Mouse (Mus musculus): ENCODE data around the gene Ngdn. TPM values are rescaled to one million over a fixed set of nuclear protein-coding genes. Genes with fewer than 3 reads are reported as not detected.
A peak's percentile ranks its signal among the peaks of the same experiment; 100 is the strongest.

Ngdn gene
- polyA plus RNA-seq, 1 experiment from 2014 or later, result 85.3 TPM

DNA sequence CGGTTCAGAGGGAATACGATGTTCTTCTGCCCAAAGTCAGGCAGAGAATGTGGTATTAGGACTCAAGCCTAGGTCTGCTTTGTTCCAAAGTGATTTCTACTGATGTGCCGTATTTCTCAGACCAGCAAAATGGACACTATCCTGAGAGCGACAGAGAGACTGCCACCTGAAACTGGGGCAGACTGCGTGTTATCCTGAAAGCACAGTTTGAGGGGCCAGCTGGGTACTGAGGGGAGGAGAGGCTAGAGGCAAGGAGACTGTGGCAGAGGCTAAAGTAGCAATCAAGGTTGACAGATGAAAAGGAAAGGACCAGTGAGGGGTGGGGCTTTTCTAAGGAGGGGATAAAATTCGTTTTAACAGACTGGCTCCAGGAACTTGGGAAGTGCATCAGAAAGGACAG is 14.4 kb upstream of the Ngdn start:
- Histone ChIP-seq H3K36me3 (no peaks in the 10 kb centered on the region), H3K27ac (no peak overlapping the region), H3K4me3 (replicated peaks) (no peak overlapping the region), H3K9me3 (no peaks in the 10 kb centered on the region), H3K4me2 (no peak overlapping the region), H3K9ac (replicated peaks) (no peak overlapping the region), H3K4me1 (replicated peaks) (peaks cover under 1% of the 10 kb centered on the region; the same call in 1 of the 2 replicates), H3K27me3 (no peaks in the 10 kb centered on the region)
- ATAC-seq (ENCODE audit: insufficient number of reproducible peaks, insufficient read depth, low FRiP score, low TSS enrichment, low read depth), result no peak
- 83% methylated on average over 6 of the region's 6 CpGs for WGBS

DNA sequence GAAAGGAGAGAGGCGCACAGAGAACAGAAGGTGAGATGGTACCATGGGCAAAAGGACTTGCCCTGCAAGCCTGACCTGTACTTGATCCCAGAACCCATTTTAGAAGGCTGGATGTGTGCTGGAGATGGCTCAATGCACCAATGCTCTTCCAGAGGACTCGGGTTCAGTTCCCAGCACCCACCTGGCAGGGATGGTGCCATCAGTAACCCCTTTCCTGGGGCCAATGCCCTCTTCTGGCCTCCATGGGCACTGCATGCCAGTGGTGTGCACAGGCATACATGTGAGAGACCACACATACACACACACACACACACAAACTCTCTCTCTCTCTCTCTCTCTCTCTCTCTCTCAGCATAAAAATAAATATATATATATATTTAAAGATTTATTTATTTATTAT is 13.8 kb upstream of the Ngdn start:
- Histone ChIP-seq H3K36me3 (no peaks in the 10 kb centered on the region), H3K9me3 (no peaks in the 10 kb centered on the region), H3K9ac (replicated peaks) (no peak overlapping the region), H3K4me2 (no peak overlapping the region), H3K27ac (no peak overlapping the region), H3K4me1 (replicated peaks) (no peaks in the 10 kb centered on the region; the same call in 1 of the 2 replicates), H3K27me3 (no peaks in the 10 kb centered on the region), H3K4me3 (replicated peaks) (no peak overlapping the region)
- ATAC-seq (ENCODE audit: insufficient number of reproducible peaks, insufficient read depth, low FRiP score, low TSS enrichment, low read depth), result no peak
- 97% methylated on average over 2 of the region's 2 CpGs for WGBS

DNA sequence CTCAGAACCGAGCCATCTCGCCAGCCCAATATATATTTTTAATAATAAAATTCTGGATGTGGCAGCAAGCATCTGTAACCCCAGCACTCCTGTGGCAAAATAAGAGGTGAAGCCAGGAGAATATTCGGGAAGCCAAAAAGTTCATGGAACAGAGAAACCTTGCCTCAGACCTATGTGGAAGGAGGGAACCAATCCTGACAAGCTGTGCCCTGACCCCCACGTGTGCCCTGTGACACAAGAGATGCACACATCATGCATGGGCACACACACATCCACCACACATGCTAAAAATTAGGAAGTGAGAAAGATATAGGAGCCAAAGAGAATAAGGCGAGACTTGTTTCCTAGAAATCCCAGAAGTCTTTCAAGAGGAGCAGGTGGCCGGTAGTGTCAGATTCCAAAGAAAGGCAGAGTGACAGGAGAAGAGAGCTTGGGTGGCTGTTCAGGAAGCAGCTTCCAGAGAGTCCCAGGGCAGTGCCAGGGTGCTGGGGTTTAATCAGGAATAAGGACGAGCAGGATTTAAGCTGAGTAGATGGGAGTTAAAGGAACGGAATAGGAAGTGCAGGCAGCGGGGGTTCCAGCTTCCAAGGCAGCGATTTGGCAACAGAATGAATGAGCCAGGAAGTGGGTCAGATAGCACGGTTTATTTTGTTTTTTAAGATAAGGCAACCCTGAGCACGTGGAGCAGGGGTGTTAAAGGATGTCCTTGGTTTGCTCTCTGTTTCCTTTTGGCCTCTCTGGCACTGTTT is 13.1 kb upstream of the Ngdn start:
- 48% methylated on average over 12 of the region's 12 CpGs for WGBS
- H3K36me3 ChIP-seq, result no peaks in the 10 kb centered on the region
- ATAC-seq (ENCODE audit: insufficient number of reproducible peaks, insufficient read depth, low FRiP score, low TSS enrichment, low read depth), result no peak

DNA sequence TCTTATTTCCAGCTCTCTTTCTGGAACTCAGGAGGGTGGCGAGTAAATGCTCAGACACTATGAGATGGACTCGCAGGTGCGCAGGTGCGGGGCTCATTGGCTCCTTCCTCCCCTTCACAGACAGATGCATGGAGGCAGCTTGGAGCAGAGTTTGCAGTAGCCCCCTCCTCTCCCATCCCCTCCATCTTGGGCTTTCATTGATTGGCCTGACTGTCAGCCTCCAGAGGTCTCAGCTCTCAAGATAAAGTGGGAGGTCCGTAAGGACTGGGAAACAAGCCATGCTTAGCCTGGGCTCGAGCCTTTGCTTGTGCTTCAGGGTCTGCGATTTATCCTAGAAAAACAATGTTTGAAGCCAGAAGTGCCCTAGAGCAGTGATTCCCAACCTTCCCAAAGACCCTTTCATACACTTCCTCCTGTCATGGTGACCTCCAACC is 12.6 kb upstream of the Ngdn start:
- ATAC-seq (ENCODE audit: insufficient number of reproducible peaks, insufficient read depth, low FRiP score, low TSS enrichment, low read depth), result no peak
- Histone ChIP-seq H3K9me3 (no peaks in the 10 kb centered on the region), H3K27me3 (no peaks in the 10 kb centered on the region), H3K27ac (0 out of 2 replicates have a peak overlapping the region, but pooled peaks have one; percentile 29), H3K4me1 (replicated peaks) (no peaks in the 10 kb centered on the region), H3K4me2 (no peak overlapping the region), H3K4me3 (replicated peaks) (no peak overlapping the region), H3K36me3 (no peaks in the 10 kb centered on the region), H3K9ac (replicated peaks) (no peak overlapping the region)
- WGBS, result 78% methylated on average over 7 of the region's 7 CpGs

More for the DNA sequence above, 13.1 kb upstream of the Ngdn start:
- Histone ChIP-seq H3K4me3 (replicated peaks) (no peak overlapping the region), H3K4me2 (no peak overlapping the region), H3K9ac (replicated peaks) (no peak overlapping the region), H3K9me3 (no peaks in the 10 kb centered on the region), H3K4me1 (replicated peaks) (no peaks in the 10 kb centered on the region; the same call in 1 of the 2 replicates), H3K27me3 (no peaks in the 10 kb centered on the region), H3K27ac (0 out of 2 replicates have a peak overlapping the region, but pooled peaks have one; percentile 29)

DNA sequence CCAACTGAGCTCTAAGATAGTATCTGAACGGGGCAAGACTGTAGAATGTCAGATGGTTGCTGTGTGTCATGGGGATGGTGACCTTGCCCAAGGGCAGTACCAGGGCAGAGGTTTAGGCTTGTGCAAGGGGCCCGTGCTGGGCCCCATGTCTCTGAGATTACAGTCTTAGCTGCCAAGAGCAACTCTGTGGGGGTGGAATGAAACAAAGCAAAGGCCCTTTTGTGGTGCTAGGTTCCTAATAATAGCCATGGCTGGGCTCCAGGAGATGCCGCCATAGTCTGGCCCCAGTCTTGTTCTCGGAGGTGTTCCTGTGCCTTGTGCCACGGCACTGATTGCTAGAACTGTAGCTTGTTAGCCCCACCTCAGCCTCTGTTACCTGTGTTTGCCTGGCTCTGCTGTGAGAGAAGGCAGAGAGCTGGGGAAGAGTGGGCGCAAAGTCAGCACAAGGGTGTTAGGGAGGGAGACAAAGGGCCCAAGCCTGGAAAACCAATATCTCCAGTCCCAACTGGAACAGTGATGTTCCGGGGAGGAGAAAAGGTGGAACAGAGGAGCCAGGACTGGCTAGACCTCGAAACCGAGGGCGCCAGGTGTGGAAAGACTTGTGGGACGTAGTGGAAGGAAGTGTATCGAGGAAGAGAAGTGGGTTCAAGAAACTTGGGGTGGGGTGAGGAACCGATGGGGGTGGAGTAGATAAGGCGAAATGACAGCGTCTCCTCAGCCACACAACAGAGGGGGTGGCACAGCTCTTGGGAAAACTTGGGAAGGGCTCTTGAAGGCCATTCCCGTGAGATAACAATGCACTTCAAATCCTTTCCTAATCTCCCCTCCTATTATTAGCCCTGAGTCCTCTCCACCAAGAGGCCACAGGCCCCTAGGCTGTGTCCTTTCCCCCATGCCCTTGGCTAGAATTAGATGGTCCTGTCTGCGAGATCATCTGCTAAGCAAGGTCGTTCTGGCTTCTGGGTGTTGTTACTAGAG is 11.1 kb upstream of the Ngdn start:
- Histone ChIP-seq H3K4me3 (replicated peaks) (no peak overlapping the region), H3K9me3 (no peaks in the 10 kb centered on the region), H3K9ac (replicated peaks) (no peak overlapping the region), H3K4me2 (no peak overlapping the region), H3K27ac (no peak overlapping the region), H3K4me1 (replicated peaks) (no peaks in the 10 kb centered on the region), H3K36me3 (no peaks in the 10 kb centered on the region), H3K27me3 (no peaks in the 10 kb centered on the region)
- WGBS, result 83% methylated on average over 18 of the region's 18 CpGs
- no peak for ATAC-seq (ENCODE audit: insufficient number of reproducible peaks, insufficient read depth, low FRiP score, low TSS enrichment, low read depth)

DNA sequence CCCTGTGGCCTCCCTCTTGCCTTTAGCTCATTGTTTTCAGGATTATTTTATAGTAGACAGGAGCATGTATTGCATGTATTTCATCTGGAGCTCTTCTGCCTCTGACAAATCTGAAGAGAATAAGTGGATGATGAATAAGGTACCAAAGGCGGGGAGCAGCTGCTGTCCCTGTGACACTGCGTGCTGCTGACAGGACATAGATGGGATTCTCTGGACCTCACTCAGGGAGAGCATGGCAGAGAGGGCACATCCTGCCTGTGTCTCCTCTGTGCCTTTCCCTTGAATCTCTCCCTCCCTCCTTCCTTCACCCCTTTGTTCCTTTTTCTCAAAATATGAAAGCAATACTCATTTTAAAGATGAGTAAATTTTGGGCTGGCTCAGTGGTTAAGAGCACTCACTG is 9.7 kb upstream of the Ngdn start:
- Histone ChIP-seq H3K4me2 (no peak overlapping the region), H3K36me3 (no peaks in the 10 kb centered on the region), H3K27me3 (no peaks in the 10 kb centered on the region), H3K4me1 (replicated peaks) (no peaks in the 10 kb centered on the region), H3K27ac (no peak overlapping the region), H3K9me3 (no peaks in the 10 kb centered on the region), H3K4me3 (replicated peaks) (no peak overlapping the region), H3K9ac (replicated peaks) (no peak overlapping the region)
- WGBS, result 79% methylated on average over 2 of the region's 2 CpGs
- ATAC-seq (ENCODE audit: insufficient number of reproducible peaks, insufficient read depth, low FRiP score, low TSS enrichment, low read depth), result no peak

DNA sequence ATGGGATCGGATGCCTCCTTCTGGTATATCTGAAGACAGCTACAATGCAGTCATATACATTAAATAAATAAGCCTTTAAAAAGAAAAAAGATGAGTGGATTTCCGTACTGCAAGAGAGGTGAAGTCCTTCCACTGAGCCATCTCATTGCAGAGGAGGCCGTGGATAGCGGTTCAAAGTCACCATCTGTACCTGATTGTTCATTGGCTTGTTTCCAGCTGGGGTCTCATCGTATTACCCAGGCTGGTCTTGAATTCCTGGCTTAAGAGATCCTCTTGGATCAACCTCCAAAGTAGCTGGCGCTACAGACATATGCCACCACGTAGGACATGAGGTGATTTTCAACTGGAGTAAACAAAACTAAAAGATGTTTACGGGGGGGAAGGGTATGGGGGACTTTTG is 9.3 kb upstream of the Ngdn start:
- H3K9ac ChIP-seq (replicated peaks), result no peak overlapping the region
- H3K4me3 ChIP-seq (replicated peaks), result no peak overlapping the region
- no peak overlapping the region for H3K4me2 ChIP-seq
- H3K36me3 ChIP-seq, result no peaks in the 10 kb centered on the region
- no peak overlapping the region for H3K27ac ChIP-seq
- H3K27me3 ChIP-seq, result no peaks in the 10 kb centered on the region
- no peaks in the 10 kb centered on the region for H3K4me1 ChIP-seq (replicated peaks)
- H3K9me3 ChIP-seq, result 0 out of 2 replicates have a peak, but pooled peaks cover 1% of the 10 kb centered on the region
- ATAC-seq (ENCODE audit: insufficient number of reproducible peaks, insufficient read depth, low FRiP score, low TSS enrichment, low read depth), result no peak
- 77% methylated on average over 8 of the region's 8 CpGs for WGBS

DNA sequence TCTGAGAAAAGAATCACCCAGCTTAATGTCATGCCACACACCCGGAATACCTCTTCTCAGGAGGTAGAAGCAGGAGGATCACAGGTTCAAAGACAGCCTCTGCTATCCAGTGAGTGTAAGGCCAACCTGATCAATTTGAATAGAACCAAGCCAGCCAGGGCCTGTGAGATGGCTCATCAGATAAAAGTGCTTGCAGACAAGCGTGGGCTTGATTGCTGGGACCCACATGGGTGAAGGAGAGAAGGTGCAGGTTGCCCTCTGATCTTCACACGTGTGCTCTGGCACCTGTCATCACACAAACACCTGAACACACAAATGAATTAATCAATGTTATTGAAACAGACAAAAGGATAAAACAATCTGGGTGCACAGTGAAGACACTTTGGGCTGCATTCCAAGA is 8.7 kb upstream of the Ngdn start:
- Histone ChIP-seq H3K4me3 (replicated peaks) (no peak overlapping the region), H3K27me3 (no peaks in the 10 kb centered on the region), H3K4me2 (no peak overlapping the region), H3K9me3 (0 out of 2 replicates have a peak, but pooled peaks cover 3% of the 10 kb centered on the region), H3K27ac (no peak overlapping the region), H3K36me3 (no peaks in the 10 kb centered on the region), H3K9ac (replicated peaks) (no peak overlapping the region), H3K4me1 (replicated peaks) (no peaks in the 10 kb centered on the region)
- 57% methylated on average over 3 of the region's 3 CpGs for WGBS
- no peak for ATAC-seq (ENCODE audit: insufficient number of reproducible peaks, insufficient read depth, low FRiP score, low TSS enrichment, low read depth)

DNA sequence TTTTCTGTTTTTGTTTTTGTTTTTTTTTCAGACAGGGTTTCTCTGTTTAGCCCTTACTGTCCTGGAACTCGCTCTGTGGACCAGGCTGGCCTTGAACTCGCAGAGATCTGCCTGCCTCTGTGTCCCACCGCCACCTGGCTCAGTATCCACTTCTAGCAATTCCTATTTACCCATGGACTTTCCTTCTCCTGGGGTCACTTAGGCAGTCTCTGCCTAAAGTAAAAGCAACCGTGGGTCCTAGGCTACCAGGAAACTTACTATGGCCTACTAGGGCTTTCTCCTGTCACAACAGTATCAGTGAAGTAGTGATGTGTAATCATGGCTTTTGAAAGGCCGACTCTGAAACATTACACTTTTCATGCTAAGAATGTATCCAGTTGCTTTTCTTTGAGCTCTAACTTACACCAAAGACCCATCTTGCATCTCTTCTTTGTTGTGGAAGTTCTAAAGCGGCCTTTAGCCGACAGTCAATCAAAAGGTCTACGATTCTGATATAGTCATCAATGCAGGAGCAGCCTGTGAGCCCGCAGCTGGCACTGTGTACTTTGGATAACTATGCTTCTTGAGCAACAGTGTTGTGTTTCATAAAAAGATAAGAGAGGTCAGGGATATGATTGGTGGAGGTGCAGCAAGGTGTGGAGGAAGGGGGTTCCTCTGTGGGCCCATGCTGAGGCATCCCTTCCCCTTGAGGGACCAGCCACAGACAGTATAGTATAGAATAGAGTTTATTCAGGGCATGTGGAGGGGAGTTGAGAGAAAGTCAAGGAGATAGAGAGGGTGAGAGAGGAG is 7.9 kb upstream of the Ngdn start:
- Histone ChIP-seq H3K36me3 (no peaks in the 10 kb centered on the region), H3K27ac (no peak overlapping the region), H3K4me1 (replicated peaks) (no peaks in the 10 kb centered on the region), H3K27me3 (no peaks in the 10 kb centered on the region), H3K4me3 (replicated peaks) (no peak overlapping the region), H3K9me3 (0 out of 2 replicates have a peak, but pooled peaks cover 3% of the 10 kb centered on the region), H3K9ac (replicated peaks) (no peak overlapping the region), H3K4me2 (no peak overlapping the region)
- WGBS, result 89% methylated on average over 9 of the region's 9 CpGs
- no peak for ATAC-seq (ENCODE audit: insufficient number of reproducible peaks, insufficient read depth, low FRiP score, low TSS enrichment, low read depth)

DNA sequence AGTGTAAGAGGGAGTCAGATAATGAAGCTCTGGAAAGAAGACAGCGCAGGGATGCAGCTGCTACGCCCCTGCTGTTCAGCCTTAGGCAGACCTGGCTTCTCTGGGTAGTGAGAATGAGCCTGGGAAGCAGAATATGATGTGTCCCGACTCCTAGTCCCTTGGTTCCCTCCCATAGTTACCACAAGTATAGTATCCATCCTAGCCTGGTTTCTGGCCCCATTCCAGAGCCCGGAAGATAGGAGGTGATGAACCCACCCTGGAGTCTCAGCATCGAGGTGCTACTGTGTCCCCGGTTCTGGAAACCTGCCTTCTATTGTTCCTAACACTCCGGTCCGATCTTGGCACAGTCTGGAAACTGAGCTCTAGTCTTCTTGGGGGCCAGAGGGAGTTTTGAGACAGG is 6.8 kb upstream of the Ngdn start:
- H3K27me3 ChIP-seq, result no peaks in the 10 kb centered on the region
- H3K4me3 ChIP-seq (replicated peaks), result no peak overlapping the region
- H3K9me3 ChIP-seq, result 0 out of 2 replicates have a peak, but pooled peaks cover 3% of the 10 kb centered on the region
- no peak overlapping the region for H3K9ac ChIP-seq (replicated peaks)
- H3K36me3 ChIP-seq, result no peaks in the 10 kb centered on the region
- H3K27ac ChIP-seq, result no peak overlapping the region
- no peak overlapping the region for H3K4me2 ChIP-seq
- WGBS, result 77% methylated on average over 8 of the region's 8 CpGs
- ATAC-seq (ENCODE audit: insufficient number of reproducible peaks, insufficient read depth, low FRiP score, low TSS enrichment, low read depth), result no peak
- H3K4me1 ChIP-seq (replicated peaks), result no peaks in the 10 kb centered on the region

Data from limb, embryonic 12.5 days (tissue).